Mouse (Mus musculus) kidney, embryonic 14.5 days (tissue): ENCODE data around the gene A3galt2. TPM values are rescaled to one million over a fixed set of nuclear protein-coding genes. Genes with fewer than 3 reads are reported as not detected.
A peak's percentile ranks its signal among the peaks of the same experiment; 100 is the strongest.

Source experiments
- ATAC-seq: fragments of 200-750 bp; cut with Nextera tagmentation; 2 replicates; pipeline ENCODE4 v1.8.0; 2017; ENCODE audit warnings: moderate number of reproducible peaks, mild to moderate bottlenecking, moderate TSS enrichment, moderate library complexity; ENCODE audit not compliant: low FRiP score, low TSS enrichment
- H3K27ac ChIP-seq: fragments of 300-500 bp; sonication (generic); 2 replicates; pipeline ENCODE4 v1.5.1; 2014; ENCODE audit warnings: low read depth, mild to moderate bottlenecking, low read length, moderate library complexity, mixed read lengths
- H3K27me3 ChIP-seq: fragments of 300-500 bp; sonication (generic); 2 replicates; pipeline ENCODE4 v1.6.1; 2014; ENCODE audit warnings: mild to moderate bottlenecking, low read length; ENCODE audit not compliant: control insufficient read depth, insufficient read depth
- H3K36me3 ChIP-seq: fragments of 300-500 bp; sonication (generic); 2 replicates; pipeline ENCODE4 v1.6.1; 2014; ENCODE audit warnings: low read length, mixed read lengths; ENCODE audit not compliant: control insufficient read depth, insufficient read depth
- H3K4me1 ChIP-seq: fragments of 300-500 bp; sonication (generic); 2 replicates; pipeline ENCODE4 v1.6.1; 2014; ENCODE audit warnings: low read length, mixed read lengths; ENCODE audit not compliant: control insufficient read depth, insufficient read depth
- H3K4me2 ChIP-seq: fragments of 300-500 bp; sonication (generic); replicated peaks from 2 replicates; pipeline ENCODE4 v1.6.1; 2014; ENCODE audit warnings: low read depth, mild to moderate bottlenecking, low read length
- H3K4me3 ChIP-seq: fragments of 300-500 bp; sonication (generic); 2 replicates; pipeline ENCODE4 v1.5.1; 2014; ENCODE audit warnings: mild to moderate bottlenecking, low read length
- H3K9ac ChIP-seq: fragments of 300-500 bp; sonication (generic); 2 replicates; pipeline ENCODE4 v1.6.1; 2014; ENCODE audit warnings: low read depth, mild to moderate bottlenecking, low read length, moderate library complexity
- H3K9me3 ChIP-seq: fragments of 300-500 bp; sonication (generic); 2 replicates; pipeline ENCODE4 v1.6.1; 2016; ENCODE audit warnings: low read length; ENCODE audit not compliant: control insufficient read depth
- WGBS: fragments of 180-500 bp; shearing (Covaris S2); extraction: QIAGEN DNeasy Blood & Tissue Kit; methylation state at CpG from one replicate; pipeline ENCODE4 v1.1.7; 2014; 5-methylcytosine and 5-hydroxymethylcytosine counted together
- polyA plus RNA-seq: library from polyadenylated mRNA; unstranded; fragments of >200 nt; fragmentation: Nextera tagmentation; extraction: Ambion mirVana; gene quantifications from 2 replicates; pipeline ENCODE4 v1.2.1, GENCODE M21; 2014

A3galt2 gene
- polyA plus RNA-seq, 1 experiment from 2014 or later = 0.49 TPM

- Histone ChIP-seq H3K4me3 (no peak overlapping the region), H3K27me3 (no peaks in the 10 kb centered on the region), H3K27ac (no peak overlapping the region), H3K4me1 (no peaks in the 10 kb centered on the region), H3K36me3 (peaks cover 78% of the 10 kb centered on the region), H3K9ac (no peak overlapping the region), H3K9me3 (no peaks in the 10 kb centered on the region), H3K4me2 (no peak overlapping the region)
- ATAC-seq = no peak
- 97% methylated on average over 4 of the region's 4 CpGs for WGBS
Observed at GRCm38 (mm10) chr4:128788108-128788507, 32.9 kb downstream of the A3galt2 start.

GRCm38 (mm10) chr4:128789646-128790045 lies 34.5 kb downstream of the A3galt2 start:
- no peak; the same call in 1 of the 2 replicates for ATAC-seq
- H3K9me3 ChIP-seq = no peaks in the 10 kb centered on the region
- H3K27me3 ChIP-seq = no peaks in the 10 kb centered on the region
- WGBS = 45% methylated on average over 18 of the region's 18 CpGs
- H3K4me1 ChIP-seq = no peaks in the 10 kb centered on the region
- H3K36me3 ChIP-seq = peaks cover 74% of the 10 kb centered on the region
- H3K4me3 ChIP-seq = no peak overlapping the region
- H3K4me2 ChIP-seq = peak overlapping the region; percentile 21
- H3K27ac ChIP-seq = no peak overlapping the region
- no peak overlapping the region for H3K9ac ChIP-seq

GRCm38 (mm10) chr4:128793710-128794109 lies 38.5 kb downstream of the A3galt2 start:
- peaks cover 34% of the 10 kb centered on the region for H3K4me1 ChIP-seq
- no peak overlapping the region for H3K4me3 ChIP-seq
- 38% methylated on average over 1 of the region's 1 CpGs for WGBS

GRCm38 (mm10) chr4:128794198-128794597 lies 39.0 kb downstream of the A3galt2 start:
- H3K4me3 ChIP-seq = no peak overlapping the region
- peaks cover 39% of the 10 kb centered on the region for H3K4me1 ChIP-seq
- ATAC-seq = no peak
- WGBS = 89% methylated on average over 8 of the region's 8 CpGs
- no peaks in the 10 kb centered on the region for H3K9me3 ChIP-seq
- peaks cover 34% of the 10 kb centered on the region; the same call in 1 of the 2 replicates for H3K36me3 ChIP-seq
- H3K27me3 ChIP-seq = no peaks in the 10 kb centered on the region
- no peak overlapping the region for H3K9ac ChIP-seq
- H3K4me2 ChIP-seq = no peak overlapping the region
- no peak overlapping the region for H3K27ac ChIP-seq

More at GRCm38 (mm10) chr4:128793710-128794109, 38.5 kb downstream of the A3galt2 start:
- Histone ChIP-seq H3K27me3 (no peaks in the 10 kb centered on the region), H3K4me2 (no peak overlapping the region), H3K9ac (no peak overlapping the region), H3K27ac (no peak overlapping the region), H3K36me3 (peaks cover 34% of the 10 kb centered on the region; the same call in 1 of the 2 replicates), H3K9me3 (no peaks in the 10 kb centered on the region)
- no peak for ATAC-seq

GRCm38 (mm10) chr4:128795596-128795995 lies 40.4 kb downstream of the A3galt2 start:
- Histone ChIP-seq H3K36me3 (peaks cover 22% of the 10 kb centered on the region; the same call in 1 of the 2 replicates), H3K9me3 (no peaks in the 10 kb centered on the region), H3K27ac (peak overlapping the region; percentile 51; the same call in 1 of the 2 replicates), H3K4me2 (no peak overlapping the region), H3K9ac (no peak overlapping the region), H3K4me1 (peaks cover 49% of the 10 kb centered on the region), H3K27me3 (no peaks in the 10 kb centered on the region), H3K4me3 (no peak overlapping the region)
- WGBS = 14% methylated on average over 9 of the region's 9 CpGs
- ATAC-seq = peak; percentile 32; the same call in 1 of the 2 replicates

- H3K27me3 ChIP-seq = no peaks in the 10 kb centered on the region
- 0 out of 2 replicates have a peak overlapping the region, but pooled peaks have one; percentile 0 for H3K9ac ChIP-seq
- ATAC-seq = no peak
- no peak overlapping the region for H3K27ac ChIP-seq
- H3K4me3 ChIP-seq = no peak overlapping the region
- H3K9me3 ChIP-seq = no peaks in the 10 kb centered on the region
- peaks cover 16% of the 10 kb centered on the region; the same call in 1 of the 2 replicates for H3K36me3 ChIP-seq
- H3K4me1 ChIP-seq = peaks cover 52% of the 10 kb centered on the region
- no peak overlapping the region for H3K4me2 ChIP-seq
- 38% methylated on average over 8 of the region's 8 CpGs for WGBS
Observed at GRCm38 (mm10) chr4:128796788-128797187, 41.6 kb downstream of the A3galt2 start.

GRCm38 (mm10) chr4:128801675-128802465 lies 46.7 kb downstream of the A3galt2 start:
- no peak overlapping the region for H3K4me3 ChIP-seq
- no peak for ATAC-seq
- H3K4me1 ChIP-seq = peaks cover 68% of the 10 kb centered on the region
- H3K4me2 ChIP-seq = no peak overlapping the region
- H3K27me3 ChIP-seq = no peaks in the 10 kb centered on the region
- no peaks in the 10 kb centered on the region for H3K9me3 ChIP-seq
- 29% methylated on average over 9 of the region's 9 CpGs for WGBS
- no peak overlapping the region for H3K27ac ChIP-seq
- H3K36me3 ChIP-seq = no peaks in the 10 kb centered on the region; the same call in 1 of the 2 replicates
- H3K9ac ChIP-seq = no peak overlapping the region

GRCm38 (mm10) chr4:128803569-128803968 lies 48.4 kb downstream of the A3galt2 start:
- no peak for ATAC-seq
- Histone ChIP-seq H3K27ac (peak overlapping the region; percentile 84), H3K36me3 (no peaks in the 10 kb centered on the region; the same call in 1 of the 2 replicates), H3K9ac (peak overlapping the region; percentile 99; the same call in 1 of the 2 replicates), H3K27me3 (no peaks in the 10 kb centered on the region), H3K4me2 (peak overlapping the region; percentile 85), H3K9me3 (no peaks in the 10 kb centered on the region), H3K4me1 (peaks cover 54% of the 10 kb centered on the region), H3K4me3 (peak overlapping the region; percentile 75)
- 37% methylated on average over 5 of the region's 5 CpGs for WGBS
